Mouse (Mus musculus): ENCODE measurements around the gene Ing5. TPM values are rescaled to one million over a fixed set of nuclear protein-coding genes. Genes with fewer than 3 reads are reported as not detected.
"Not testable (repeated sequence)": the region's sequence is repeated elsewhere in the genome, so short reads cannot be mapped to it uniquely, and the experiment has no call there.

The Ing5 gene
- total RNA-seq, 2 experiments from 2014 or later: 10.7 to 12.6 TPM

GRCm38 (mm10) chr1:93845766-93846366, 42.1 kb downstream of the Ing5 start:
- intact Hi-C loops (cut with DNase I); DNase-seq (ENCODE audit: low spot score): not testable (repeated sequence)

DNA sequence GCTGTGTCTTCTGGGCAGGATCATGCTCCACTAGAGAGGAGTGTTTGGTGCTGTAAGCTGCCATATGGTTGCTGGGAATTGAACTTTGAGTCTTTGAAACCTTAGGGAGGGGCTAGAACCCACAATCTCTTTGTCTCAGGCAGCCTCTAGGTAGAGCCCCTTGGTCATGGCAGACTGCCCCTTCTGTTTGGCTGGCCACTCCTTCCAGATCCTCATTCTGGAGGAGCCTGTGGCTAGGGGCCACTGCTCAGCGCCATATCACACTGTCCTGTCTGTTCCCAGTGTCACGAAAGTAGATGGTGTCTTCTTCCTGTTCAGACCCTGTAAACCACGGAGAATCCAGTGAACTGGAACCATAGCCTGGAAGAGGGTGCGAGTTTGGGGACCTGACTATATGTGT, 52.0 kb downstream of the Ing5 start:
- intact Hi-C loops (cut with DNase I): loop anchor here (2.0 kb wide), 1 partner anchor 65 kb away; no protein-coding TSS in a partner anchor
- DNase-seq (ENCODE audit: low spot score): not testable (repeated sequence)

GRCm38 (mm10) chr1:93857370-93857769, 53.6 kb downstream of the Ing5 start:
- no peak for DNase-seq (ENCODE audit: low spot score)
- intact Hi-C loops (cut with DNase I): loop anchor here (2.0 kb wide), 1 partner anchor 63 kb away; no protein-coding TSS in a partner anchor

DNA sequence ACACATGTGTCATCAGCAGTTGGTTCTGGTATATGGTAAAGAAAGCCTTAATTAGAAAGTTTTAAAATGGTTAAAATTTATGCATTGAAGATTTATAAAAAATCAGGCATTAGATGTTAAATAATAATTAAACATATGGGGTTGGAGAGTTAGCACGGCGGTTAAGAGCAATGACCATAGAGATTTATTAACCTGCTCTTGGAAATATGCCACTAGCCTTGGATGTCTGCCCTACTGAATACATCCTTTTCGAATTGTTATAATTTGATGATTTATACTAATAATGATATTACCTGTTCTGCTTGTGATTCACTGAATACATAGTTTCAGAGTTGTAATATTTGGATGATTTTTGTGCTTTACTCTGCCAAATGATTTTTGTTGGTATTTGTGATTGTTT, 54.2 kb downstream of the Ing5 start:
- intact Hi-C loops (cut with DNase I): loop anchor here (2.0 kb wide), 1 partner anchor 63 kb away; no protein-coding TSS in a partner anchor
- DNase-seq (ENCODE audit: low spot score): no peak

DNA sequence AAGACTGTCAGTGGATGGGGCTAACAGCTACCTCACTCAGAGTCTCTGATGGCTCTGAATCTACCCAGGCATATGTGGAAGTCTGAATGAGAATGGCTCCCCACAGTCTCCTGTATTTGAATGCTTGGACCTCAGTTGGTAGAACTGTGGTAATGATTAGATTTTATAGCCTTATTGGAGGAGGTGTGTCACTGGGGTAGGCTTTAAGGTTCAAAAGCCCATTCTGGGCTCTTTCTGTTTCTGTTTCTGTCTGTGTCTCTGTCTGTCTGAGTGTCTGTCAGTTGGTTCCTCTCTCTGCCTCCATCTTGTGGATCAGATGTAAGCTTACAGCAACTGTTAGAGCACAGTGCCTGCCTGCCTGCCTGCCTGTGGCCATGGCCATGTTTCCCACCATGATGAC, 55.9 kb downstream of the Ing5 start:
- intact Hi-C loops (cut with DNase I): no loop called here
- DNase-seq (ENCODE audit: low spot score): no peak

DNA sequence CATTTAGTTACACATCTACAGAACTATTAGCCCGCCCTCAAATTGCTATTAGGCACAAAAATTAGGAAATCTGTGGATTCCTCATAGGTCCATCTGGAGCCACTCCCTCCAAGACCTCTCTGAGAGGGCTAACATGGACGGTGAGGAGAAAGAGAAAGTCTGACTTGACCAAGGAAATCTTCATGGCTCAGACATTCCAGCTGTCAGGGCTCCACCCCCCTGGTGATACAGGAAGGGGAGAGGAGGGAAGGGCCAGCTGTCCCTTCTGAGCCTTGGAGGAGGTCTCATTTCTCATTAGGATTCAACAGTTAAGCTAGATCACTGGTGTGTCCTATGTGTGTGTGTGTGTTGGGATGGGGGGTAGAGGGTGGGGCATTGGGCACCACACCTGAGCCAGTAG, 57.3 kb downstream of the Ing5 start, which contains the start of gene Gal3st2:
Gal3st2 (plus strand) TSS at position 259 of the 400 bp plus-strand sequence.
- intact Hi-C loops (cut with DNase I); DNase-seq (ENCODE audit: low spot score): not testable (repeated sequence)

Other genes starting within 250 kb of the Ing5 start
- 10 to 100 TPM; 91.2 to 95.6 TPM for gene Stk25, start 145.3 kb upstream of the Ing5 start, total RNA-seq (2021)
- gene Bok, start 118.3 kb upstream of the Ing5 start, total RNA-seq (2021): 1 to 10 TPM; 4.7 TPM
- gene Atg4b, start 52.5 kb upstream of the Ing5 start, total RNA-seq (2021): 10 to 100 TPM; 36.9 to 37.9 TPM
- gene Thap4, start 49.1 kb upstream of the Ing5 start, total RNA-seq (2021): 10 to 100 TPM; 78.5 to 84.7 TPM
- 10 to 100 TPM; 23.9 to 24.8 TPM for gene Dtymk, start 2.0 kb upstream of the Ing5 start, total RNA-seq (2021)
- gene D2hgdh, start 20.9 kb downstream of the Ing5 start, total RNA-seq (2021): 10 to 100 TPM; 29.7 to 34.8 TPM
- gene Gal3st2, start 57.3 kb downstream of the Ing5 start, total RNA-seq (2021): under 1 TPM; 0.70 to 0.84 TPM
- gene Gal3st2b, start 114.3 kb downstream of the Ing5 start, total RNA-seq (2021): under 1 TPM; 0.39 to 0.59 TPM
- gene Gal3st2c, start 186.5 kb downstream of the Ing5 start, total RNA-seq (2021): 1 to 10 TPM; 1.0 to 1.1 TPM
- gene Neu4, start 216.5 kb downstream of the Ing5 start, total RNA-seq (2021): not detected
- not detected for gene Pdcd1, start 248.6 kb downstream of the Ing5 start, total RNA-seq (2021)

All from heart, postnatal 25 days (tissue).